Mouse (Mus musculus): ENCODE results near the gene Rhbdf1.

DNA sequence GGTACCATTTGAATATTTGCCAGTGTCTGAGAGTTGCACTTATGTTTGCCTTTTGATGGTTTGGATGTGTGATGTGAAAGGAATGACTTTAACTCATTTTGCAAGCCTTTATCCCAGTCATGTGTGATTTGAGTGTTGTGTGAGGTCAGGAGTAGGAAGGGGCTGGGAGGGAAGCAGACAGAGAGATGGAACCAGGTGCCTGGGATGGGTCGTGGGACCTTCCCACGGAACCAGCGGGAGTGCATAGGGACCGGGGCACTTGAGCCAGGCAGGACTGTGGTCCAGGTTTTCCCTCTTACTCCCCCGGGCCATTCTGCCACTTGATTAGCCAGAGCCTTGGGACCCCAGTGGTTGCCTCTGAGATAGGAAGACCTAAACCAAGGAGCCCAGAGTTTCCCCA is 45.9 kb upstream of the Rhbdf1 start:
- no peak for TF ChIP-seq CTCF (IDR thresholded peaks at IDR 0.05; ENCODE audit: low read depth, low read length)
- no peak for TF ChIP-seq GATA1 (IDR thresholded peaks at IDR 0.05; ENCODE audit: borderline replicate concordance, low read length)

Measured in G1E (cell line).